In genomic region chr10:86300293-86301116, GRCm38 (mm10) we compare ENCODE assay signal across 8 mouse cellular contexts. TPM values are rescaled to one million over a fixed set of nuclear protein-coding genes. Genes with fewer than 3 reads are reported as not detected.
DNase-seq lines count a peak whose midpoint lies in the region; ATAC-seq lines count a peak whose summit lies in the region.

Gene Timp3 (plus strand): TSS chr10:86300372.

- peaks cover 28% of the 10 kb centered on the region for H3K4me1 ChIP-seq in intestine, embryonic 14.5 days (replicated peaks; ENCODE audit: control insufficient read depth, insufficient read depth, low read length)

- peak within 1 kb of the TSS; percentile 93 for H3K4me2 ChIP-seq in intestine, embryonic 14.5 days (ENCODE audit: low read length)

- intact Hi-C loops in left cerebral cortex, postnatal 14 days (cut with DNase I): no loop called here

- ATAC-seq in cerebellum, adult (ENCODE audit: insufficient number of reproducible peaks, low FRiP score, low TSS enrichment): no peak
- ATAC-seq in intestine, embryonic 14.5 days (replicated peaks; ENCODE audit: low FRiP score, low TSS enrichment, low read depth): peak; percentile 85
- 0 out of 2 replicates have a peak, but pooled peaks have one; percentile 8 for ATAC-seq in megakaryocyte progenitor cell, adult 5-6 weeks (replicated peaks; ENCODE audit: poor library complexity)

- peak within 1 kb of the TSS; percentile 78 for H3K4me3 ChIP-seq in intestine, embryonic 14.5 days (ENCODE audit: low read depth, low read length)

- peak within 1 kb of the TSS; percentile 59 for H3K9ac ChIP-seq in intestine, embryonic 14.5 days (ENCODE audit: low read length)

- 0 out of 2 replicates have a peak, but pooled peaks cover 4% of the 10 kb centered on the region for H3K27me3 ChIP-seq in intestine, embryonic 14.5 days (replicated peaks; ENCODE audit: control insufficient read depth, insufficient read depth, low read length)

- 1% methylated on average over 65 of the region's 65 CpGs for WGBS in intestine, embryonic 14.5 days

- H3K27ac ChIP-seq in intestine, embryonic 14.5 days (ENCODE audit: low read depth): peak within 1 kb of the TSS; percentile 51

- no peaks in the 10 kb centered on the region for H3K36me3 ChIP-seq in intestine, embryonic 14.5 days (ENCODE audit: control insufficient read depth, insufficient read depth, low read length)

- H3K9me3 ChIP-seq in intestine, embryonic 14.5 days (ENCODE audit: control insufficient read depth, low read length): no peaks in the 10 kb centered on the region

- peak; percentile 39 for DNase-seq in cerebellum, adult 11-12 months
- peak; percentile 53 for DNase-seq in embryo, embryonic 11.5 days (ENCODE audit: low read depth, low spot score)
- peak; percentile 56 to 76 for DNase-seq in gastrocnemius, postnatal 4 days (ENCODE audit: low spot score in 2 of 2)
- DNase-seq in intestine, embryonic 14.5 days (ENCODE audit: low spot score): peak; percentile 85
- DNase-seq in left cerebral cortex, postnatal 14 days (ENCODE audit: low spot score in 2 of 2): peak in 1 of 2 experiments; percentile 69
- peak; percentile 67 for DNase-seq in right cerebral cortex, postnatal 4 days

RNA-seq across cellular contexts. Expression of gene Timp3, which starts in this region (rescaled TPM):
- total RNA-seq in gastrocnemius, postnatal 4 days (2021): 10 to 100 TPM; 90.4 to 99.7 TPM
- polyA plus RNA-seq in intestine, embryonic 14.5 days (2014; fragmentation: Nextera tagmentation; extraction: Ambion mirVana): 58.4 and 68.4 TPM in 2 replicates
- total RNA-seq in left cerebral cortex, postnatal 14 days (2021): 10 to 100 TPM; 49.1 to 51.5 TPM
- 0.27 and 0.64 TPM in 2 replicates for total RNA-seq in megakaryocyte progenitor cell, adult 5-6 weeks (2015)
- 0.04 and 0.27 TPM in 2 replicates for total RNA-seq in megakaryocyte progenitor cell, adult 5-6 weeks (2017)

Comparison
In these comparisons a context has a peak if more than half of its experiments do, and no peak if none do; other contexts are left out.
1. RNA of gene Timp3 (total RNA-seq): 90.4 to 99.7 TPM in gastrocnemius, postnatal 4 days and 49.1 to 51.5 TPM in left cerebral cortex, postnatal 14 days; 0.04 to 0.64 TPM in megakaryocyte progenitor cell, adult 5-6 weeks; every median in the first group is over 10 times any median in the second.
2. Peak in ATAC-seq in megakaryocyte progenitor cell, adult 5-6 weeks; RNA of the gene not detected or under 1 TPM.